Mouse (Mus musculus): Measurements from ENCODE around the gene Polr2f.

Polr2f gene

GRCm38 (mm10) chr15:79162301-79162700 lies 21.5 kb downstream of the Polr2f start:
- DNase-seq (ENCODE audit: low spot score): peak; percentile 53

GRCm38 (mm10) chr15:79162822-79163221 lies 22.0 kb downstream of the Polr2f start:
- DNase-seq (ENCODE audit: low spot score): no peak

GRCm38 (mm10) chr15:79164251-79164650 lies 23.4 kb downstream of the Polr2f start:
- no peak for DNase-seq (ENCODE audit: low spot score)

GRCm38 (mm10) chr15:79165140-79165539 lies 24.3 kb downstream of the Polr2f start, which contains the start of gene Sox10:
Gene Sox10, minus strand, starts transcription at chr15:79165240.
- DNase-seq (ENCODE audit: low spot score): no peak

- DNase-seq (ENCODE audit: low spot score): no peak
These were observed 25.9 kb downstream of the Polr2f start for GRCm38 (mm10) chr15:79166712-79167111.

- no peak for DNase-seq (ENCODE audit: low spot score)
These were observed 36.1 kb downstream of the Polr2f start for GRCm38 (mm10) chr15:79176905-79177304.

- peak; percentile 24 for DNase-seq (ENCODE audit: low spot score)
These were observed 44.4 kb downstream of the Polr2f start for GRCm38 (mm10) chr15:79185213-79185612.

- DNase-seq (ENCODE audit: low spot score): no peak
These were observed 47.0 kb downstream of the Polr2f start for GRCm38 (mm10) chr15:79187819-79188218.

- no peak for DNase-seq (ENCODE audit: low spot score)
These were observed 50.6 kb downstream of the Polr2f start for GRCm38 (mm10) chr15:79191426-79191825.

- no peak for DNase-seq (ENCODE audit: low spot score)
These were observed 51.6 kb downstream of the Polr2f start for GRCm38 (mm10) chr15:79192450-79192849.

- DNase-seq (ENCODE audit: low spot score): no peak
These were observed 52.4 kb downstream of the Polr2f start for GRCm38 (mm10) chr15:79192885-79193845.

GRCm38 (mm10) chr15:79194048-79194447 lies 53.2 kb downstream of the Polr2f start:
- no peak for DNase-seq (ENCODE audit: low spot score)

GRCm38 (mm10) chr15:79194946-79195345 lies 54.1 kb downstream of the Polr2f start:
- DNase-seq (ENCODE audit: low spot score): no peak

GRCm38 (mm10) chr15:79195492-79195891 lies 54.7 kb downstream of the Polr2f start:
- DNase-seq (ENCODE audit: low spot score): peak; percentile 11

- DNase-seq (ENCODE audit: low spot score): no peak
These were observed 58.7 kb downstream of the Polr2f start for GRCm38 (mm10) chr15:79199390-79199976.
